Mouse (Mus musculus): ENCODE measurements around the gene Jam2. TPM values are rescaled to one million over a fixed set of nuclear protein-coding genes. Genes with fewer than 3 reads are reported as not detected.

Gene Jam2
- polyA plus RNA-seq, 1 experiment = 44.5 TPM

DNA sequence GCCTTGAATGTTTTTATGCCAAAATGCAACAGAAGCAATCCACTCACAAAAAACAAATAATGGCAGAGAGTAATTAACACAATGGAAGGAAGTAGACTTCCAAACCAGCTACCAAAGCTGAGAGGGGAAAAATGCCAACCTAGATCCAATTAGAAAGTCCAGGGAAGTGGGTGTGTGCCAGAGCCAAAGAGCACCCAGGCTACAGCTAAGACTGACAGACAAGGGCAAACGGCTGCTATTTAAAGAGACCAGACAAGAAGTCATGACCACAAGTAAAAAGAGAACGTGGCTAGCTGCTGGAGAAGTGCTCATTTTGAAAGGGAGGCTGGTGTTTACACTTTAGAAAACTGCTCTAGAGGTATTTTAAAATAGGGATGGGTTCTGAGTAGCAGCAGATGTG is 9.4 kb downstream of the Jam2 start:
- H3K27me3 ChIP-seq (ENCODE audit: control insufficient read depth, insufficient read depth, insufficient read length) = no peaks in the 10 kb centered on the region
- no peak for TF ChIP-seq CTCF (IDR thresholded peaks at IDR 0.05; ENCODE audit: control insufficient read depth, insufficient read depth, insufficient read length)
- TF ChIP-seq FOSL1 (IDR thresholded peaks at IDR 0.05; ENCODE audit: insufficient read depth, low read length, poor library complexity, severe bottlenecking) = no peak
- no peak for TF ChIP-seq CEBPB (IDR thresholded peaks at IDR 0.05; ENCODE audit: low read depth)
- peak; percentile 42 for TF ChIP-seq MYOD1 (IDR thresholded peaks at IDR 0.05; ENCODE audit: control insufficient read depth, insufficient read length, low read depth)
- H3K4me3 ChIP-seq (ENCODE audit: insufficient read depth, poor library complexity, severe bottlenecking) = no peak overlapping the region
- H3K79me2 ChIP-seq (ENCODE audit: control insufficient read depth, insufficient read depth) = peaks cover 88% of the 10 kb centered on the region
- H3K36me3 ChIP-seq (ENCODE audit: control insufficient read depth, insufficient read depth) = peaks cover 7% of the 10 kb centered on the region
- H3K79me3 ChIP-seq (ENCODE audit: low read depth) = peaks cover 63% of the 10 kb centered on the region
- H3ac ChIP-seq (ENCODE audit: control insufficient read depth, insufficient read length, low read depth) = no peak overlapping the region

- H3K79me2 ChIP-seq (ENCODE audit: control insufficient read depth, insufficient read depth) = peaks cover 71% of the 10 kb centered on the region
- no peaks in the 10 kb centered on the region for H3K36me3 ChIP-seq (ENCODE audit: control insufficient read depth, insufficient read depth)
- TF ChIP-seq MYOD1 (IDR thresholded peaks at IDR 0.05; ENCODE audit: control insufficient read depth, insufficient read length, low read depth) (no peak), CTCF (IDR thresholded peaks at IDR 0.05; ENCODE audit: control insufficient read depth, insufficient read depth, insufficient read length) (no peak), MAX (IDR thresholded peaks at IDR 0.05) (no peak), USF1 (IDR thresholded peaks at IDR 0.05; ENCODE audit: low read depth) (no peak), FOSL1 (IDR thresholded peaks at IDR 0.05; ENCODE audit: insufficient read depth, low read length, poor library complexity, severe bottlenecking) (no peak), MYOG (IDR thresholded peaks at IDR 0.05; ENCODE audit: control insufficient read depth, extremely low read depth, insufficient read length) (no peak), CEBPB (IDR thresholded peaks at IDR 0.05; ENCODE audit: low read depth) (no peak)
- H3ac ChIP-seq (ENCODE audit: control insufficient read depth, insufficient read length, low read depth) = no peak overlapping the region
- no peaks in the 10 kb centered on the region for H3K27me3 ChIP-seq (ENCODE audit: control insufficient read depth, insufficient read depth, insufficient read length)
- H3K79me3 ChIP-seq (ENCODE audit: low read depth) = peaks cover 50% of the 10 kb centered on the region
- no peak overlapping the region for H3K4me3 ChIP-seq (ENCODE audit: insufficient read depth, poor library complexity, severe bottlenecking)
Measured at GRCm38 (mm10) chr16:84784966-84785365, 11.0 kb downstream of the Jam2 start.

- Histone ChIP-seq H3K4me3 (ENCODE audit: insufficient read depth, poor library complexity, severe bottlenecking) (no peak overlapping the region), H3K79me2 (ENCODE audit: control insufficient read depth, insufficient read depth) (peaks cover 38% of the 10 kb centered on the region), H3K36me3 (ENCODE audit: control insufficient read depth, insufficient read depth) (no peaks in the 10 kb centered on the region), H3ac (ENCODE audit: control insufficient read depth, insufficient read length, low read depth) (no peak overlapping the region), H3K27me3 (ENCODE audit: control insufficient read depth, insufficient read depth, insufficient read length) (no peaks in the 10 kb centered on the region), H3K79me3 (ENCODE audit: low read depth) (peaks cover 20% of the 10 kb centered on the region)
- no peak for TF ChIP-seq CEBPB (IDR thresholded peaks at IDR 0.05; ENCODE audit: low read depth)
- TF ChIP-seq FOSL1 (IDR thresholded peaks at IDR 0.05; ENCODE audit: insufficient read depth, low read length, poor library complexity, severe bottlenecking) = peak; percentile 72
- TF ChIP-seq MAX (IDR thresholded peaks at IDR 0.05) = no peak
- TF ChIP-seq MYOG (IDR thresholded peaks at IDR 0.05; ENCODE audit: control insufficient read depth, extremely low read depth, insufficient read length) = no peak
- no peak for TF ChIP-seq CTCF (IDR thresholded peaks at IDR 0.05; ENCODE audit: control insufficient read depth, insufficient read depth, insufficient read length)
- no peak for TF ChIP-seq USF1 (IDR thresholded peaks at IDR 0.05; ENCODE audit: low read depth)
- peak; percentile 57 for TF ChIP-seq MYOD1 (IDR thresholded peaks at IDR 0.05; ENCODE audit: control insufficient read depth, insufficient read length, low read depth)
Measured at GRCm38 (mm10) chr16:84790595-84791165, 16.8 kb downstream of the Jam2 start.

DNA sequence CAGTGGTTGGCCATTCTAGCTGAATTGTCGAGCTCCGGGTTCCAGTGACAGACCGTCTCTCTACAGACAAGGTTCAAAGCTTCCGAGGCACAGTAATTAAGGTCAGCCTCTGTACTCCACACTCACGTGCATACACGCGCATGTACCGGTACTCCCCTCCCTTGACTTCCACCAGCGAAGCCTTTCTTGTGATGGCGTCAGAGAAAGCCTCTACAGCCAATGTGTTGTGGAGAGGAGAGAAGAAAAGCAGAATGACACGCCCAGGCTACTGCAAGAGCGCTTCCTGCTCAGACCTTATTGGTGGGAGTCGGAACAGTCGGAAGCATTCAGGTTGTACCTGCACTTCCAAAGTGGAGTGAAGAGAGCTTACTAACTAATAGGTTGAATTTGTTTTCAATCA is 19.5 kb downstream of the Jam2 start:
- TF ChIP-seq CTCF (IDR thresholded peaks at IDR 0.05; ENCODE audit: control insufficient read depth, insufficient read depth, insufficient read length) (no peak), MAX (IDR thresholded peaks at IDR 0.05) (no peak)
- Histone ChIP-seq H3ac (ENCODE audit: control insufficient read depth, insufficient read length, low read depth) (no peak overlapping the region), H3K79me2 (ENCODE audit: control insufficient read depth, insufficient read depth) (peaks cover 37% of the 10 kb centered on the region), H3K36me3 (ENCODE audit: control insufficient read depth, insufficient read depth) (peaks cover 1% of the 10 kb centered on the region), H3K27me3 (ENCODE audit: control insufficient read depth, insufficient read depth, insufficient read length) (no peaks in the 10 kb centered on the region), H3K79me3 (ENCODE audit: low read depth) (peaks cover 12% of the 10 kb centered on the region), H3K4me3 (ENCODE audit: insufficient read depth, poor library complexity, severe bottlenecking) (no peak overlapping the region)

- Histone ChIP-seq H3K79me3 (ENCODE audit: low read depth) (peaks cover 9% of the 10 kb centered on the region), H3ac (ENCODE audit: control insufficient read depth, insufficient read length, low read depth) (no peak overlapping the region), H3K27me3 (ENCODE audit: control insufficient read depth, insufficient read depth, insufficient read length) (no peaks in the 10 kb centered on the region), H3K4me3 (ENCODE audit: insufficient read depth, poor library complexity, severe bottlenecking) (no peak overlapping the region), H3K36me3 (ENCODE audit: control insufficient read depth, insufficient read depth) (peaks cover 3% of the 10 kb centered on the region), H3K79me2 (ENCODE audit: control insufficient read depth, insufficient read depth) (peaks cover 42% of the 10 kb centered on the region)
- no peak for TF ChIP-seq CTCF (IDR thresholded peaks at IDR 0.05; ENCODE audit: control insufficient read depth, insufficient read depth, insufficient read length)
- no peak for TF ChIP-seq FOSL1 (IDR thresholded peaks at IDR 0.05; ENCODE audit: insufficient read depth, low read length, poor library complexity, severe bottlenecking)
- no peak for TF ChIP-seq CEBPB (IDR thresholded peaks at IDR 0.05; ENCODE audit: low read depth)
- no peak for TF ChIP-seq MYOD1 (IDR thresholded peaks at IDR 0.05; ENCODE audit: control insufficient read depth, insufficient read length, low read depth)
- TF ChIP-seq USF1 (IDR thresholded peaks at IDR 0.05; ENCODE audit: low read depth) = no peak
- TF ChIP-seq MAX (IDR thresholded peaks at IDR 0.05) = no peak
- TF ChIP-seq MYOG (IDR thresholded peaks at IDR 0.05; ENCODE audit: control insufficient read depth, extremely low read depth, insufficient read length) = no peak
Measured at GRCm38 (mm10) chr16:84795337-84795736, 21.4 kb downstream of the Jam2 start.

DNA sequence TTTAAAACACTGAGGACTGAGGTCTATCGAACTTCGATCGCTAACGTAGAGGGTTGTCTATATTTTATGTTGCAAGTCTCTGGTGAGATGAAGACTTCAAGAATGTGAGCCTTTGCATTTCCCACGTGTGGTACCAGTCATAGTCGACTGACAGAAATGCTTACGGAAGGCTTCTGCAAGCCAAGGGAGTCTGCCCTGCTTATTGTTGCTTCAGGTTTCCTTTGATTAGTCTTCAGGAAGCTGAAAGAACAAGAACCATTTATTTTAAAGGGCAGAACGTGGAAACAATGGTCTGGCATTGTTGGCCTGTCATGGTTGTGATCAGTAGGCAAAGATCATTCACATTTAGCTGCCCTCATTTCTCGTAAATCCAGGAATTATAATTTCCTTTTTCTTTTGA is 22.8 kb downstream of the Jam2 start:
- H3K27me3 ChIP-seq (ENCODE audit: control insufficient read depth, insufficient read depth, insufficient read length) = no peaks in the 10 kb centered on the region
- peaks cover 3% of the 10 kb centered on the region for H3K36me3 ChIP-seq (ENCODE audit: control insufficient read depth, insufficient read depth)
- H3K4me3 ChIP-seq (ENCODE audit: insufficient read depth, poor library complexity, severe bottlenecking) = no peak overlapping the region
- no peak for TF ChIP-seq MAX (IDR thresholded peaks at IDR 0.05)
- TF ChIP-seq CEBPB (IDR thresholded peaks at IDR 0.05; ENCODE audit: low read depth) = no peak
- no peak for TF ChIP-seq MYOD1 (IDR thresholded peaks at IDR 0.05; ENCODE audit: control insufficient read depth, insufficient read length, low read depth)
- no peak for TF ChIP-seq MYOG (IDR thresholded peaks at IDR 0.05; ENCODE audit: control insufficient read depth, extremely low read depth, insufficient read length)
- TF ChIP-seq USF1 (IDR thresholded peaks at IDR 0.05; ENCODE audit: low read depth) = no peak
- no peak for TF ChIP-seq FOSL1 (IDR thresholded peaks at IDR 0.05; ENCODE audit: insufficient read depth, low read length, poor library complexity, severe bottlenecking)
- TF ChIP-seq CTCF (IDR thresholded peaks at IDR 0.05; ENCODE audit: control insufficient read depth, insufficient read depth, insufficient read length) = no peak
- peaks cover 42% of the 10 kb centered on the region for H3K79me2 ChIP-seq (ENCODE audit: control insufficient read depth, insufficient read depth)
- peaks cover 14% of the 10 kb centered on the region for H3K79me3 ChIP-seq (ENCODE audit: low read depth)
- no peak overlapping the region for H3ac ChIP-seq (ENCODE audit: control insufficient read depth, insufficient read length, low read depth)

Data from C2C12 (cell line).